Mouse (Mus musculus) limb, embryonic 15.5 days (tissue): ENCODE measurements at regions not wholly inside any gene's neighbourhood (a gene's known extent, or its start where the extent isn't known, plus 50 kb on each side); places are given as distances from the start of the nearest gene placed in this dataset.

Source experiments
- ATAC-seq: fragments of 200-750 bp; cut with Nextera tagmentation; 2 replicates; pipeline ENCODE4 v1.8.0; 2017; ENCODE audit warnings: low read depth, moderate TSS enrichment; ENCODE audit not compliant: insufficient number of reproducible peaks, low FRiP score, low TSS enrichment
- H3K27ac ChIP-seq: fragments of 300-500 bp; sonication (generic); 2 replicates; pipeline ENCODE4 v1.5.1; 2015; ENCODE audit warnings: moderate library complexity, mild to moderate bottlenecking, inconsistent platforms
- H3K27me3 ChIP-seq: fragments of 300-500 bp; sonication (generic); 2 replicates; pipeline ENCODE4 v1.6.1; 2015; ENCODE audit warnings: inconsistent platforms
- H3K36me3 ChIP-seq: fragments of 300-500 bp; sonication (generic); 2 replicates; pipeline ENCODE4 v1.6.1; 2015; ENCODE audit warnings: inconsistent platforms
- H3K4me1 ChIP-seq: fragments of 300-500 bp; sonication (generic); 2 replicates; pipeline ENCODE4 v1.6.1; 2015; ENCODE audit warnings: inconsistent platforms
- H3K4me2 ChIP-seq: fragments of 300-500 bp; sonication (generic); 2 replicates; pipeline ENCODE4 v1.6.1; 2015; ENCODE audit warnings: mild to moderate bottlenecking, inconsistent platforms
- H3K4me3 ChIP-seq: fragments of 300-500 bp; sonication (generic); 2 replicates; pipeline ENCODE4 v1.5.1; 2015; ENCODE audit warnings: mild to moderate bottlenecking, inconsistent platforms
- H3K9ac ChIP-seq: fragments of 300-500 bp; sonication (generic); 2 replicates; pipeline ENCODE4 v1.6.1; 2015; ENCODE audit warnings: inconsistent platforms
- H3K9me3 ChIP-seq: fragments of 300-500 bp; sonication (generic); 2 replicates; pipeline ENCODE4 v1.6.1; 2016; ENCODE audit warnings: inconsistent platforms
- WGBS: fragments of 180-500 bp; shearing (Covaris S2); methylation state at CpG from one replicate; pipeline ENCODE4 v1.1.7; 2015; 5-methylcytosine and 5-hydroxymethylcytosine counted together

DNA sequence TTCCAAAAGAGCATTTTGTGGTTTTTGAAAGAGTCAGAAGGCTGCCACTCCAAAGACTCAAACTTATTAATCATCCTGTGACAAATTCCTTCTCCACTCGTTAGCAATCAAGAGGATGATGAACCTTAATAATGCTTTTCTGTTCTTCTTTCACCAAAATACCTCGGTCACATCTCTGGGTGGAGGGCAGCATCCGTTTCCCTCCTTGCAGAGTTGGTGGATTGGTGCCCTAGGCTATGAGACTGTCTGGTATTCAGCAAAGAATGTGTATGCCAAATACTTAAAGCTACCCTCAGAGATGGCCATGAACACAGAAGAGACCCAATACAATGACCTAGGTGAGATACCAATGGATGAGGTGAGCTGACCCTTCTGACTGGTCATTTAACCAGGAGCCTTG, 226.6 kb downstream of the Agtpbp1 start:
- Histone ChIP-seq H3K9me3 (no peaks in the 10 kb centered on the region), H3K4me2 (no peak overlapping the region), H3K9ac (no peak overlapping the region), H3K36me3 (no peaks in the 10 kb centered on the region), H3K27me3 (peaks cover 13% of the 10 kb centered on the region), H3K4me1 (no peaks in the 10 kb centered on the region), H3K4me3 (no peak overlapping the region), H3K27ac (no peak overlapping the region)
- 60% methylated on average over 3 of the region's 3 CpGs for WGBS
- ATAC-seq: no peak

DNA sequence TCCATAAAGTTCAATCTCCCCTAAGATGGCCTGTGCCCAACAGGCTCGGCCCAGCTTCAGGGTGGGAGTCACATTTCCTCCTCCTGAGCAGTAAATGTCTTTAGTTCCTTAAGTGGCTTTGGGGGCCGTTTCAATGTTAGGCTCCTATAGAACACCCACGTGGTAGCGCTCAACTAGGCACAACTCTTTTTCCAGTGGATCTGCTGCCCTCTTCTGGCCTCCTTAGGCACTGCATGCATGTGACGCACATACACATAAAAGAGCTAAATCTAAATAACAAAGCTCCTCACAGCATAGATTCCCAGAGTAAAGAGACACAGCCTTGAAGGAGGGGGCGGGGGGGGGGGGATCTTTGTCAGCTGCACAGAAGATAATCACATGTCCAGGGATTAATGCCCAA, 233.6 kb downstream of the Agtpbp1 start:
- no peak overlapping the region for H3K4me3 ChIP-seq
- H3K4me1 ChIP-seq: peaks cover 6% of the 10 kb centered on the region; the same call in 1 of the 2 replicates
- H3K4me2 ChIP-seq: no peak overlapping the region
- no peaks in the 10 kb centered on the region for H3K9me3 ChIP-seq
- H3K27me3 ChIP-seq: no peaks in the 10 kb centered on the region
- 43% methylated on average over 6 of the region's 6 CpGs for WGBS
- peak overlapping the region; percentile 73 for H3K27ac ChIP-seq
- no peaks in the 10 kb centered on the region for H3K36me3 ChIP-seq
- ATAC-seq: no peak
- no peak overlapping the region for H3K9ac ChIP-seq

DNA sequence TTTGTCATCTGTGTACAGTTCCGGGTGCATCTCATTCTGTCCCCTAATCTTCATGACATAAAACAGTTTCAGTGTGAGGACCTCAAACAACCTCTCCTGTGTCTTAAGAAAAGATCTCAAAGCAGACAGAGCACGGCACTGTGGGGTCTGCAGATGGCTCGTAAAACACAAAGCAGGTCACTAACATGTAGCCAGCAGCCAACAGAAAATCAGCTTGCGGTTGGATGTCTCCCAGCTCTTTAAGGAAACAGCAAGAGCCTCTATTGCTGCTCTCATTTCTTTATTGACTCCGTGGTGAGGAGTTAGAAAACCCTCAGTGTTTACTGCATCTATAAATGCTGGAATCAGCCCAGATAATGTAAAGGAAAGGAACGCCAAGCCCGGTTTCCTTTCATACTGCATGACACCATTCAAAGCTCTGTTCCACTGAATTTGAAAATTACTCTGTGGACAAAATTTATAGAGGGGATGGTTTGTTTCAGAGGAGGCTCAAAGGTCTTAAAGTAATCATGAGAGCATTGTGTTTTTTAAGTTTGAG, 234.3 kb downstream of the Agtpbp1 start:
- Histone ChIP-seq H3K4me1 (peaks cover 6% of the 10 kb centered on the region; the same call in 1 of the 2 replicates), H3K27me3 (no peaks in the 10 kb centered on the region), H3K4me2 (no peak overlapping the region), H3K4me3 (no peak overlapping the region), H3K9ac (no peak overlapping the region), H3K27ac (no peak overlapping the region), H3K9me3 (no peaks in the 10 kb centered on the region), H3K36me3 (no peaks in the 10 kb centered on the region)
- WGBS: 26% methylated on average over 7 of the region's 7 CpGs
- ATAC-seq: 0 out of 2 replicates have a peak, but pooled peaks have one; percentile 58

DNA sequence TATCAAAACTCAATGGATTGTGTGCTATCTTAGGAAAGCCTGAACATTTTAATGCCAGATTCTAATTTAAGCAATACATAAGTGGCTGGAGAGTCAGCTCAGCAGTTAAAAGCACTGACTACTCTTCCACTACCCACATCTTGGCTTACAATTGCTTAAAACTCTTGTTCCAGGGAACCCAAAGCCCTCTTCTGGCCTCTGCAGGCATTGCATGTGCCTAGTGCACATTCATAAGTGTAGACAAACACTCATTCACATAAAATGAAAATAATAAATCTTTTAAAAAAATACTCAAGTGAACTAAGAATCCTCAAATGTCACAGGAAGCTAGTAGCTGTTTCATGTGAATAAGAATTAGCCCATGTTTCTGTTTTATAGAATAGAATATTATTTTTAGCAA, 236.5 kb downstream of the Agtpbp1 start:
- no peak overlapping the region for H3K4me2 ChIP-seq
- no peak overlapping the region for H3K27ac ChIP-seq
- no peak for ATAC-seq
- no peaks in the 10 kb centered on the region for H3K9me3 ChIP-seq
- H3K36me3 ChIP-seq: no peaks in the 10 kb centered on the region
- H3K4me3 ChIP-seq: no peak overlapping the region
- H3K4me1 ChIP-seq: peaks cover 6% of the 10 kb centered on the region; the same call in 1 of the 2 replicates
- H3K9ac ChIP-seq: no peak overlapping the region
- H3K27me3 ChIP-seq: no peaks in the 10 kb centered on the region

GRCm38 (mm10) chr13:59341871-59342270, 243.2 kb downstream of the Agtpbp1 start:
- Histone ChIP-seq H3K4me1 (no peaks in the 10 kb centered on the region), H3K4me2 (no peak overlapping the region), H3K4me3 (no peak overlapping the region), H3K27me3 (peaks cover 5% of the 10 kb centered on the region; the same call in 1 of the 2 replicates), H3K27ac (no peak overlapping the region), H3K9ac (no peak overlapping the region), H3K36me3 (no peaks in the 10 kb centered on the region), H3K9me3 (no peaks in the 10 kb centered on the region)
- no peak for ATAC-seq
- WGBS: 64% methylated on average over 13 of the region's 13 CpGs

- no peak overlapping the region for H3K27ac ChIP-seq
- WGBS: 82% methylated on average over 9 of the region's 9 CpGs
- ATAC-seq: no peak
- H3K9me3 ChIP-seq: no peaks in the 10 kb centered on the region
- no peak overlapping the region for H3K9ac ChIP-seq
- no peak overlapping the region for H3K4me2 ChIP-seq
- H3K4me3 ChIP-seq: no peak overlapping the region
- H3K4me1 ChIP-seq: no peaks in the 10 kb centered on the region
- no peaks in the 10 kb centered on the region for H3K36me3 ChIP-seq
- H3K27me3 ChIP-seq: peaks cover 5% of the 10 kb centered on the region; the same call in 1 of the 2 replicates
These were observed 246.6 kb downstream of the Agtpbp1 start for GRCm38 (mm10) chr13:59338436-59338835.

DNA sequence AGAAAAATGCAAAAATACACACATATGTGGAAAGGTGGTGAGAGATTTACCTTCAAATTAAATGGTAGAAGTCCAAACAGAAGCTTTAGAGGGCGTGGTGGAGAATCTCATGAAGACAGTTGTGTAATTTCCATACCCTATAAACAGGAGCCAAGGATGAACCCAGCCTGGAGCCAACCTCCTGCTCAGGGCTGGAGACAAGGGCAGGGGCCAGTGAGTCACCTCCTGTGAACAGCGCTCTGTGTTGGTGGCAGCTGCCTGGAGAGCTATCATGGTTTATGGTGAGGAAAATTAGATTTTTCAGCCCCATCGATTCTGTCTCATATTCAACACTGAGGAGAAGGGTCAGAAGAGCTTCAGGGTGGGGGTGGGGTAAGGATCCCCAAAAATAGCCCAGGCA, 261.1 kb downstream of the Agtpbp1 start:
- Histone ChIP-seq H3K4me2 (no peak overlapping the region), H3K4me3 (no peak overlapping the region), H3K4me1 (no peaks in the 10 kb centered on the region), H3K36me3 (no peaks in the 10 kb centered on the region), H3K27ac (no peak overlapping the region), H3K27me3 (0 out of 2 replicates have a peak, but pooled peaks cover 3% of the 10 kb centered on the region), H3K9me3 (no peaks in the 10 kb centered on the region), H3K9ac (no peak overlapping the region)
- ATAC-seq: no peak
- WGBS: 86% methylated on average over 3 of the region's 3 CpGs

- 35% methylated on average over 5 of the region's 5 CpGs for WGBS
- Histone ChIP-seq H3K9ac (no peak overlapping the region), H3K4me3 (no peak overlapping the region), H3K36me3 (no peaks in the 10 kb centered on the region), H3K27ac (no peak overlapping the region), H3K4me1 (no peaks in the 10 kb centered on the region), H3K9me3 (no peaks in the 10 kb centered on the region), H3K27me3 (0 out of 2 replicates have a peak, but pooled peaks cover 3% of the 10 kb centered on the region), H3K4me2 (no peak overlapping the region)
- ATAC-seq: no peak
These were observed 261.6 kb downstream of the Agtpbp1 start for GRCm38 (mm10) chr13:59323441-59323840.

DNA sequence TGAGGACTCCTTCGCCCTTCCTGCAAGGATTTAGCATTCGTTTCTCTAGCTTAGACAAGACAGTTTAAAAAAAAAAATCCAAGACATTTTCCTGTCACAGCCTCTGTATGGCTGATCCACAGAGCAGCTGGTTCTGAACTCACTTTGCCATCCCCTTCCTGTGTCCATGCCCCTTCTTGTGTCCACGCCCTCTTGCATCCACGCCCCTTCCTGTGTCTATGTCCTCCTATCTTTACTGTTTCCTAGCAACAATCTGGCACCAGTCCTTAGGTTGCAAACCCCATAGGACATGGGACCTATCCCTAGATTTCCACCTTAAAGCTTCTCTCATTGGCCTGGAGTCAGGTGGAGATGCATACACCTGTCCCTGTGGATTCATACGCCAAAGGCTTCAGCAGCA, 264.8 kb downstream of the Agtpbp1 start:
- H3K4me2 ChIP-seq: no peak overlapping the region
- ATAC-seq: no peak
- no peak overlapping the region for H3K4me3 ChIP-seq
- no peaks in the 10 kb centered on the region for H3K36me3 ChIP-seq
- no peak overlapping the region for H3K27ac ChIP-seq
- H3K9me3 ChIP-seq: no peaks in the 10 kb centered on the region
- H3K27me3 ChIP-seq: 0 out of 2 replicates have a peak, but pooled peaks cover 3% of the 10 kb centered on the region
- no peak overlapping the region for H3K9ac ChIP-seq
- WGBS: 90% methylated on average over 5 of the region's 5 CpGs
- H3K4me1 ChIP-seq: no peaks in the 10 kb centered on the region

DNA sequence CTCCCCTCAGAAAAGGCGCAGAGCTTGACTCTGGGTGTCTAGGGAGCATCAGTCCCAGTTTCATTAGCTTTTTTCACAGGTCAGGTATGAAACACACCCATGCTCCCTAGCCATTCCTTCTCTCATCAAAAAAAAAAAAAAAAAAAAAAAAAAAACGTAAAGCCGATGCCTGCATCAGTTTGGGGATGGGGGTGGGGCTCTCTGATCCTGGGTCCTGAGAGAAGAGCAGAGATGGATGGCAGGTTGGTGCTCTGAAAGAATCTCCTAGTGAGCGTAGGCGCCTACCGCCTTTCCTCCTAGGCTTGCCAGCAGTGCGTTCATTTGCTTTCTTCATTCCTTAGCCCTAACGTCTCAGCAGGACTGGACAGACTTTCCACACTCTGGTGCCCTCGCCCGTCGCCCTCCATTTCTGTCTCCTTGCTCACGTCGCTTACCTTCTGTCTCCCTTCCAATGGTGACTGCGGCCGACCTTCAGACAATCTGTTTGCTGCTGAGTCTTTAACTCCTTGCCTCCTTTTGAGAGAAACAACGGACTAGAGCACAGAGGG, 267.5 kb downstream of the Agtpbp1 start:
- H3K27ac ChIP-seq: no peak overlapping the region
- no peak for ATAC-seq
- WGBS: 72% methylated on average over 16 of the region's 16 CpGs
- no peaks in the 10 kb centered on the region for H3K9me3 ChIP-seq
- H3K36me3 ChIP-seq: no peaks in the 10 kb centered on the region
- H3K4me2 ChIP-seq: no peak overlapping the region
- no peak overlapping the region for H3K4me3 ChIP-seq
- 0 out of 2 replicates have a peak, but pooled peaks cover 3% of the 10 kb centered on the region for H3K27me3 ChIP-seq
- H3K9ac ChIP-seq: no peak overlapping the region
- H3K4me1 ChIP-seq: no peaks in the 10 kb centered on the region

DNA sequence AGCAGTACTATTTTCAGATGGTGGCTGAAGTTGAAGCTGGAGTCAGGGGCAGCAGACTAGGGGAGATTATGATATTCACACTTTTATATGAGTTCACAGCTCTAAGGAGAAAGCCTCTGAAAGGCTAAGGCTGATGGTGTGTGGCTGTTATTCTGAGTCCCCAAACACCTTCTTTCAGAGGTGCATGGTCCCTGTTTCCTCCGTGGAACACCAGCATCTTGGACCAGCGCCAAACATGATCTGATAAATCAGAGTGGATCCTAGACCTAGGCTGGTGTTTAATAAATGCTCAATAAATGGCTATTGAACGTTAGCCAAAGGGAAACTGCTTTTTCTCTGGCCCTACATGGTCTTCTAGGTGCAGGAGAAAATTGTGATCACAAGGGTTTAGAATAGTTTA, 269.2 kb downstream of the Agtpbp1 start:
- Histone ChIP-seq H3K27ac (no peak overlapping the region), H3K27me3 (no peaks in the 10 kb centered on the region), H3K9ac (no peak overlapping the region), H3K4me3 (no peak overlapping the region), H3K36me3 (no peaks in the 10 kb centered on the region), H3K9me3 (no peaks in the 10 kb centered on the region), H3K4me2 (no peak overlapping the region), H3K4me1 (no peaks in the 10 kb centered on the region)
- ATAC-seq: no peak
- 49% methylated on average over 3 of the region's 3 CpGs for WGBS

DNA sequence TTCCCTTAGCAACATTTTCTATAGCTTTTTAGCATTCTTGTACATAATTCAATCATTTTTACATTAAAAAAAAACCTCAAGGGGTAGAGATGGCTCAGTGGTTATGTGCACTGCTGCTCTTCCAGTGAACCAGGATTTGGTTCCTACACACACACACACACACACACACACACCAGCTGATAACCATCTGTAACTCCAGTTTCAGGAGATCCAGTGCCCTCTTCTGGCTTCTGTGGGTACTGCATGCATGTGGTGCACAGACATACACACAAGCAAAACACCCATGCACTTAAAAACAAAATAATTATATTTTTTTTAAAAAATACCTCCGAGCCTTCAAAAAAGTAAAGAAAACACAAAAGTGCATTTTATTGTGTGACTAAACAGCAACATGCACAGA, 270.6 kb downstream of the Agtpbp1 start:
- no peak overlapping the region for H3K4me3 ChIP-seq
- H3K9me3 ChIP-seq: no peaks in the 10 kb centered on the region
- no peak overlapping the region for H3K9ac ChIP-seq
- no peaks in the 10 kb centered on the region for H3K36me3 ChIP-seq
- no peak overlapping the region for H3K27ac ChIP-seq
- no peak overlapping the region for H3K4me2 ChIP-seq
- H3K27me3 ChIP-seq: no peaks in the 10 kb centered on the region
- no peak for ATAC-seq
- H3K4me1 ChIP-seq: no peaks in the 10 kb centered on the region
- WGBS: 70% methylated on average over 1 of the region's 1 CpGs
